Mouse (Mus musculus) ZHBTc4 (cell line): ENCODE data around the gene Ypel1.

Experiments
- DNase-seq: peaks from one replicate; pipeline ENCODE4 v3.0.0-alpha.2; 2011; ENCODE audit warnings: low read depth, low spot score

The Ypel1 gene

DNA sequence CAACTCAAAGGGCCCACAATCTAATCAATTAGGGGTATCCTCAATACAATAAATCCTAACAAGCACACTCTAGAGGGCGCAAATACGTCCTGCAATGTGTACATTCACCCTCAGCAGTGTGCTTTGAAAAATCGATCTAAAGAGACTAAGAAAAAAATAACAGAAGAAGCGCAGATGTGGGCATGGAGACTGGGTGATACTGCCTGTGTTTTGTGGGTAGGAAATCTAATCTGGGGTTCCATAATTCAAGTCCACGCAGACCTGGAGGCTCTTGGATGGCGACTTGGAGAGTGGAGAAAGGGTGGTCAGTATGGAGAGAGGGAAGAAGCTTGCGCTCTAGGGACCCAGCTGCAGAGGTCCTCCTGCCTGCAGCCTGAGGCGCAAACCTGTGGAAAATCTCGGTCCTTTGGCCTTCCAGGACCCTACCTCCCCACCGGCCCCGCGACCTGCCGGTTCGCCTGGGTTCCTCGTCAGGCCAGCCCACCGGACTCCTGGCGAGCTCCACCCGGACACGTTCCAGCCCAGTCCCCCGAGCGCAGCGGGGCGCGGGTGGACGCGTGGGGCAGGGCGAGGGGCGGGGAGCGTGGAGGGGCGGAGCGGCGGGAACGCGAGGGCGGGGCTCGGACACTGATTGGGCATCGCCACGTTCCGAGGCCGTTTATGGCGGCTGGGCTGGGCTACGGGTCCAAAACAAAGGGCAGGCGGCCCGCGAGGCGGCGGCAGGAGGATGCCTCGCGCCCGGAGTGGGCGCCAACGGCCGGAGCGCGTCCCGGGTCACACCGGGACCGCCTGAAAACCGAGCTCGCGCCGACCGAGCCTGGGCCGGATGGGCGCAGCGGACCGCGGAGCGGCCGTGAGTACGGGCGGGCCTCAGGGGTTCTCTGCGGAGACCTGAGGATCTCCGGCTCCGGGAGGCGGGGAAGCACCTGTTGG is at the start of gene Ypel1:
TSS of gene Ypel1 (plus strand) at position 186 of the 933 bp plus-strand sequence.
- peak; percentile 80 for DNase-seq

DNA sequence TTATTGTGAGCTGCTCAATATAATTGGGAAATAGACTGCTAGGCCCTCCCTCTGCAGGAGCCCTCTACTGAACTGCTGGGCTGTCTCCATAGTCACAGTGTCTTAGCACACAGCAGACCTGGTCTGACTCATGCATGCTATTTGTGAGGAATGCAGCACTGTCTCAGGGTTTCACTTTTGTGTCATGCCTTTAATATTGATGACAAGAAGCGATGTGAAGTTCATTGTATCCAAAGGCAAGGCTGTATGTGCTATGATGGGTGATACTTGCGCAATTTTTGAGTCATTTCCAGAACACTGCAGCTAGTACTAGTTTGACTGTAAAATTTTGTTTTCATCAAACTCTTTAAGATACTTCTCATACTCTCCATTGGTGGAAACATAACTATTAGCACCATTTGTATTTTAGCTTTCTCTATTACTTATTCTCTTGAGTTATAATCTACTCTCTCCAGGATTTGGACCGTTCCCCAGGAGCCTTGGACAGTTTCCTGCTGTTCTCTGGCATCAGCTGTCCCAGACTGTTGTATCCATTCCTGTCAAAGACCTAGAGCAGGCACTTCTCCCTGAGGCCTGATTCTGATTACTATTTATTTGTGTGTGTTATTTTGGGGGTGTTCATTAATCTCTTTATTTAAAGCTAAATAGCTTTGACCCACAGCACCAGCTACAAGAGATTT is 44.9 kb upstream of the Ypel1 start:
- DNase-seq, result no peak

DNA sequence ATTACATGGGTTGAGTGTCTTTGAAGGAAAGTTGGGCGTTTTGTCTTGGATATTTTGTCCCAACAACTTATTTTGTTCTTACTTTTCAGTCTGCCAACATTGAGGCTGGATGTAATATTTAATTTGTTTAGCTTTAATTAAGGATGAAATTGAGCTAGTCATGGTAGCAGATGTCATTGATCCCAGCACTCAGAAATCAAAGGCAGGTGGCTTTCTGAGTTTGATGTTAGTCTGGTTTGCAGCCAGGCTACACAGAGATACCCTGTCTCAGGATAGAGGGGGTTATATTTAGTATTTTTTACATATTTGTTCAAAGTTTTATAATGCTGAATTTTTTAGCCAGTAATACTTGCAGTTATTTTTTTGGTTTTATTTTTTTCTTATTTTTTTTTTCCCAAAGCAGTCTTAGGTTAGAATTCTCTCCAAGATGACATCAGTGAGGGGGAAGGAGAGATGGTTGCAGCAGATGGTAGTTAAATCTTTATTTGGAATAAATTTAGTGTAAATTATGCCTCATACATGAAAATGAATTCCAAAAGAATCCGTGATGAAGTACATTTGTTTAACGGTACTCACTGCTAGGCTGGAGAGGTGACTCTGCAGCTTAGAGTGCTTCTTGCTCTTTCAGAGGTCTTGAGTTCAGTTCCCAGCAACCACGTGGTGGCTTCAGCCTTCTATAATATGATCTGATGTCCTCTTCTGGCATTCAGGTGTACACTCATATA is 39.4 kb upstream of the Ypel1 start:
- DNase-seq, result no peak

DNA sequence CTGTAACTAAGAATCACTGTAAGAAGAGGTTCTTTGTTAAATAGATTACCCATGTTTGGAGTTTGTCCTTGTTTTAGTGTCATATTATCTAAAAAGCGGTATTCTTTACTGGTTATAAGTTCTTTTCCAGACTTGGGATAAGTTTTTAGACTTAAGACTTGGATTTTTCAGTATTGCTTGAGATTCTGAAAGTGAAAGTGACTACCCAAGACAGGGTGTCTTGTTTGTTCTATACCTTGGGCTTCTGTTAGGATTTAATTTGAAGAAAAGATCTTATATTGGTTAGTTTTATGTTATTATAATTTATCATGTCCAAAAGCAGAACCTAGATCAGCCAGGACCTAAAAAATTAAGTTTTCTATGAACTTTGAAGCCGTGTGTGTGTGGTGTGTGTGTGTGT is 35.7 kb upstream of the Ypel1 start:
- no peak for DNase-seq

DNA sequence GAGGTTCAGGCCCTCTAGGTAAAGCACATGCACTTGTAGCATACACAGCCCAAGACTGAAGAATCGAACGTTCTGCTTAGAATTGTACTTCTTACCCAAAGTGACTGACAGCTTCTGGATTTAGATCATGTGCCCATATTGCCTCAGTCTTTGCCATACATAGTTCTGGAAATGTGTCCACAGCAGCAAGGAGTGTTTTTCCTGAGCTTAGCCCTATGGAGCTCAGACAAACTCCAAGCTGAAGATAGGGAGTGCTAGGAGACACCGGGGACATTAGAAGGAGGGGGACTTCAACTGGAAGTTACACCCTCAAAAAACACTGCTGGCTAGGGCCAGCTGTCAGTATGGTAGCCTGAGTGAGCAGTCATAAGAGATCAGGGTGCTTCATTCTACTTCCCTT is 28.8 kb upstream of the Ypel1 start:
- DNase-seq, result no peak

DNA sequence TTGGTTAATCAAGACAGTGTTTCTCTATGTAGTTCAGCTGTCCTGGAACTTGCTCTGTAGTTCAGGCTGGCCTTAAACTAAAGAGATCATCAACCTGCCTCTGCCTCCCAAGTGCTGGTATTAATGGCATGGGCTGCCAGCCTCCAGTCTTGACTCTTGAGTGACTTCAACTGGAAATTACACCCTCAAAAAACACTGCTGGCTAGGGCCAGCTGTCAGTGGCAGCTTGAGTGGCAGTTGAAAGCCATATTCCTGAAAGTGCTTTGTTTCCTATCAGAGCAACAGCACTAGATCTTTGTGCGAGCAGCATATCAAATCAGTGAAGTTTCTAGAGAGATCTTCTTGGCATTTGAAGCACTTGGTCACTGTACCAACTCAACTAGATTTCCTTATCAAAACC is 28.1 kb upstream of the Ypel1 start:
- no peak for DNase-seq

DNA sequence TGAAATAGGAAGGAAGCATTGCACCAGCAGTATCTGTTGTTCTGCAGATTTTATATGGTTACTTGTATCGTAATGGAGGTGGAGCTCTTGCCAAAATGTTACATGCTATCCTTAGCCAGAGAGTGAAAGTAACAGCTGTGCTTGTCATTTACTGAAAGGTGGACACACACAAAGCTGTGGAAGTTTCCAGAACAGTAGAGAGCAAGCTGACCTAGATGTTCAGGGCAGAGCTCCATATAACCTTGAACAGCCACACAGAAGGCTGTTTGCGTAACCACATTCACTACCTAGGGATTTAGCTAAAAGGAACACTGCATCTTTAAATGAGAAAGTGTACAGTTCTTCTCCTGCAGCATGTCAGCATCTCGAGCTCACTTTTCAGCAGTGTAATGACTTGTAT is 25.2 kb upstream of the Ypel1 start:
- no peak for DNase-seq

DNA sequence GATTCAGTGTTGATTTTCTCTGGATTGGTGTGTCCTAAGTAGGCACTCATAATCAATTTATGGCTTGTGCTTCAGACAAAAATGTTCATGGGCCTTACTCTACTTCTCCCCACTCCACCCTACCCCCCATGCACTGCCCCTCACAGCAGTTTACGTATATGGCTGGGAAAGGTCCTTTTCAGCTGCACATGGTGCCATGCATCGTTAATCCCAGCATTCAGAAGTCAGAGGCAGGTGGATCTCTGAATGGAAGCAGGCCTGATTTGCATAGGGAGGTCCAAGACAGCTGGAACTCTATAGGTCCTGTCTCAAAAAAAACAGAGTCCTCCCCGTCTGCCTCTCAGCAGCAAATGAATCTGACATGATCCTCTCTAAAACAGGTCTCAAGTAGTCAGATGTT is 24.2 kb upstream of the Ypel1 start:
- no peak for DNase-seq

DNA sequence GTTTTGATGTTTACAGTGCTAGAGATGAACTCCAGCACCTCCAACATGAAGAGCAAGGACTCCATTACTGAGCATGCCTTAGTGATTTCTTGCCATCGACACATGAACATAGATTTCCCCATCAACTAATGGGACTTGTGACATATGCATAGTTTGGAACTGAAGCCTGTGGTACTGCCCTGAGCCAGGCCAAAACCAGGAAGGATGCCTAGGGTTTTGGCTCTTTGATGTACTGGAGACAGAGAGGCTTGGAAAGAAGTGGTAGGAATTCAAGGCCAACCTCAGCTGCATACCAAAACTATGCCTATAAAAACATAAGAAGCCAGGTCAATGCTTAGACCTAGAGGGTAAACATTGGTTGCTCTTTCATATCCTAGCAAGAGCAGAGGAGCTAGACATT is 19.6 kb upstream of the Ypel1 start:
- no peak for DNase-seq

DNA sequence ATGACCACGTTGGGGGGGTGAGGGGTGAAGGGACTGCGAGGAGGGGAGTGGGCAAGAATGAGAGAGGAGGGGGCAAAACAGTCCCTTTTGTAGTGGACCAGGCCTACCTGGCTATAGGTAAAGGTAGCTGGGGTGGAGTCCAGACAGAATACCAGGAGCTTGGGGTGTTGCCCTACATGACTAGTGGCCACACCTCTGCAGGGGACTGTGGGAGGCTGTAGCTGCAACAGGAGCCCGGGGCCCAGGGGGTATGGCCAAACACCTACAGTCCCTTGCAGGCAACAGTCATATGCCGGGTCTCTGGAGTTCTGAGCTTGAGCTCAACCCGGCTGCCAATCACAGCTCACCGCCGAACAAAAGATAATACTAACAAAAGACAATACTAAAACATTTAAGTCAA is 17.4 kb upstream of the Ypel1 start:
- no peak for DNase-seq

DNA sequence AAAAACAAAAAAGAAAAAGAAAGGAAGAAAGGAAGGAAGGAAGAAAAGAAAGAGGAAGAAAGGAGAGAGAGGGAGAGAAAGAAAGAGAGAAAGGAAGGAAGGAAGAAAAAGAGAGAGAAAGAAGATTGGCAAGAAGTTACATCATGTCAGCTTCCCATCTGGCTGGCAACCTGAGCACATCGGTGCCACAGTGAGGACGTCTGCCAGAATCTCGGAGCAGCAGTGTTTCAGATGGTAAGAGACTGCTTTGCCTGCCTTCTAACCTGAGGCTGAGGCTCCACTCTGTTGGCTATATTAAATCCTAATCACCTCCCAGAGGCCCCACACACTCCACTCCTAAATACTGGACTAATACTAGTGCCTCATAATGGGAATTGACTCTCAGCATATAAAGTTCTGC is 15.6 kb upstream of the Ypel1 start:
- DNase-seq, result no peak

DNA sequence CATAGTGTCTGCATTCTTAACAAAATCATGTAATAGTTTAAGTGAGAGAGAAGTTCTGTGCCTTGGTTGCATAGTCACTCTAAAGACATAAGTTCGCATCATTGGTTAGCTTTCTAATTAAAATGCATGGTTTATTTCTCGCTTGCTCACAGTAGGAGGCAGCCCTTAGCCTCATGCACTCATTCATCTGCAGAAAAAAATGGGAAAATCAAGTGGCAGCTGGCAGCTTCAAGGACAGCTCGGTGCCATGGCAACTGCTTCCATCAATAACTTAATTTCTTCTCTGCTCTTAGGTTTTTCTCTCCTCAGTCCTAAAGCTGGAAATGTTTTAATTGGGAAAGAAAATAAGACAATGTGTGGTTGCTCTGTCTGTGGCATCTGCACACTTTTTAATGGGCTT is 13.9 kb upstream of the Ypel1 start:
- DNase-seq, result no peak

DNA sequence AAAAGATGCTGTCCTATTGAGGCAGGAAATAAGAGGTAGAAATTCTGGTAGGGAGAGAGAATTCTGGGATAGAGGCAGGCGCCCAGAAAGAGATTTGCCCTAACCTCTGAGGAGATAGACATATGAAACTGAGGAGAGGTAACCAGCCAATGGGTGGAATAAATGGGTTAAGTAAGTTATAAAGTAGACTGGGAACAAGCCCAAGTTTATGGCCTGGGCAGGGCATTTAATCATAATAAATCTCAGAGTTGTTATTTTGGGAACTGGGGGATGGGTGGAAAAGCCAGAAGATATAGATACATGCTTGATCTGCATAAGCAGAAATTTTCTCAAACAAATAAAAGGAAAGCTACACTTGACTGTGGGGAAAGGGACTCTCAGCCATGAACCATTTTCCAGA is 7.2 kb upstream of the Ypel1 start:
- DNase-seq, result no peak

DNA sequence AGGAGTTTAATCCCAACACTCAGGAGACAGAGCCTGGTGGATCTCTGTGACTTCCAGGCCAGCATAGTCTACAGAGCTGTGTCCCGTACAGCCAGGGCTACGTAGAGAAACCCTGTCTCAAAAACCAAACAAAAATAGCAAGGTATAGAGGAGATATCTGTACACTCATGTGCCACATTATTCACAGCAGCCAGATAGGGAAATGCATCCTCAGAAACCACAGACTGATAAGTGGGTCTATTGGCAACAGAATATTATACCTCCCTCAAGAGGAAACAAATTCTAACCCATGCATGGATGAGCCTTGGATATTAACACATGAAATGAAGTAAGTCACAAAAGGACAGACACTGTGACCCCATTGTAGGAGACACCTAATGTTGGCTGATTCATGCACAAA is 1.9 kb upstream of the Ypel1 start:
- no peak for DNase-seq

DNA sequence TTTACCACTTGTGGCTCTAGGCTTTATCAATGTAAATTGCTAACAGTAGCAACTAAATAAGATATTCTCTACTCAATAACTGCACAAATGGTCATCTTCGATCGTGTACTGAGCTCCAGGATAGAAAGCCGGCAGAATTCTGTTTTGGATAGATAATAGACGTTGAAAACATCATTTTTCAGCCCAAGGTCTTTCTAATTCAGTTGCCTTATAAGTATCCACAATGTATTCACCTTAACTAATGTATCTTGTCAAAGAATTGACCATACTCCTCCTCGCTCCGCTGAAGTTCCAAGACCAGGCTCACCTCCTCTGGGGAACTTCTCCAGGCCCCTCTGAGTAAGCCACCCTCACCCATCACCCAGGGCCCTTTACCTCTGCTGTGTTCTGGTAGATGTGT is 1.2 kb downstream of the Ypel1 start:
- DNase-seq, result no peak

DNA sequence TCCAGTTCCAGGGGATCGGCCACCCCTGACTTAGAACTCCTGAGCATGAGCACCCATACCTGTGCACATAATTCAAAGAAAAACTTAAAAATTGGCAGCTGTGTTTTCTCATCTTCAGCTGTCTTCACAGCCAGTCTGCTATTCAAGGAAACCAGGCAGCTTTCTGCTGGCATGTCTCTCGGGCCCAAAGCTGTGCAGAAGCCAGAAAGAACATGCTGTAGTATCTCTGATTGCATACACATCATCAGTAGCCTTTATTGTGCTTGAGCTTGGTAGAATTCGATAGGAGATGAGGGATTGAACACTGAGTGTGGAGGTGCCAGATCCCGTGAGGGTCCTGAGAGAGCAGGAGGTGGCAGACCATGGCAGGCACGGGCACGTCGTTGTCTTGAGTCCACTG is 3.5 kb downstream of the Ypel1 start:
- no peak for DNase-seq

DNA sequence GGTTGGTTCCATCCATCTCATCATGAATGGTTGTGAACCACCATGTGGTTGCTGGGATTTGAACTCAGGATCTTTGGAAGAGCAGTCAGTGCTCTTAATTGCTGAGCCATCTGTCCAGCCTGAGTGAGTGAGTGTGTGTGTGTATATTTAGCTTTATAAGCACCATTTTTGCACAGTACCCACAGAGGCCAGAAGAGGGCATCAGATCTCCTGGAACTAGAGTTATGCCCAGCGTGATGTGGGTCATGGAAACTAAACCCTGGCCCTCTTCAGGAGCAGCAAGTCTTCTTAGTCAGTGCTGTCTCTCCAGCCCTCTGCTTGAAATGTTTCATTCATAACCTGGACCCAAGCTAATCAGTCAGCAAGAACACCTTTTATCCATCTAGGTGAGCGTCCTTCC is 6.8 kb downstream of the Ypel1 start:
- peak; percentile 87 for DNase-seq

DNA sequence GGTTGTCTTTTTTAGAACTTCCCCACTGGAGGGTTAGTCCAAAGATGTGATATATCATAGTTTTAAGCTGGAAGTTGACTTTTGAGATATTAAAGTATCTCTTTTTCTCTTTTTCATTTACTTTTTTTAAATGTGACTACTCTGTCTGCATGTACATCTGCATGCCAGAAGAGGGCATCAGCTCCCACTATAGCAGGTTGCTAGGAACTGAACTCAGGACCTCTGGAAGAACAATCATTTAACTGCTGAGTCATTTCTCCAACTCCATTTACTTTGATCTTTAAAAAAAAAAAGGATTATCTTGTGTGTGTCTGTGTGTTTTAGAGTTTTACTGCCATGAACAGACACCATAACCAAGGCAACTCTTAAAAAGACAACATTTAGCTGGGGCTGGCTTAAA is 7.4 kb downstream of the Ypel1 start:
- peak; percentile 38 for DNase-seq

DNA sequence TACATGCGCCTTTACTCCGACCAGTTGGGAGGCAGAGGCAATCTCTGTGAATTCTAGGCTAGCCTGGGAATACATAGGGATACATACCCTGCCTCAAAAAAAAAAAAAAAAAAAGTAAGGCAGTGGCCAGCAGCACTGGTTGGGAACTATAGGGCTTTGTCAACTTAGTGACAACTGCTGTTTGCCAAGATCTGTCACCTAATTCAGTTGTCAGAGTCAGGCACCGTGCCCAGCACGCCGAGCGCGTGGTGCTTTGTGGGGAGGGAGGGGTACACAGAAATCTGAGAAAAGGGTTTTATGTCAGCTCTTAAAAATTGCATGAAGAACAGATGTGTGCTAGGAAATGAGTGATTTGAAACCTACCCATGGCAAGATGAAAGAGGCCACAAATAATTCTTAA is 8.6 kb downstream of the Ypel1 start:
- DNase-seq, result no peak

DNA sequence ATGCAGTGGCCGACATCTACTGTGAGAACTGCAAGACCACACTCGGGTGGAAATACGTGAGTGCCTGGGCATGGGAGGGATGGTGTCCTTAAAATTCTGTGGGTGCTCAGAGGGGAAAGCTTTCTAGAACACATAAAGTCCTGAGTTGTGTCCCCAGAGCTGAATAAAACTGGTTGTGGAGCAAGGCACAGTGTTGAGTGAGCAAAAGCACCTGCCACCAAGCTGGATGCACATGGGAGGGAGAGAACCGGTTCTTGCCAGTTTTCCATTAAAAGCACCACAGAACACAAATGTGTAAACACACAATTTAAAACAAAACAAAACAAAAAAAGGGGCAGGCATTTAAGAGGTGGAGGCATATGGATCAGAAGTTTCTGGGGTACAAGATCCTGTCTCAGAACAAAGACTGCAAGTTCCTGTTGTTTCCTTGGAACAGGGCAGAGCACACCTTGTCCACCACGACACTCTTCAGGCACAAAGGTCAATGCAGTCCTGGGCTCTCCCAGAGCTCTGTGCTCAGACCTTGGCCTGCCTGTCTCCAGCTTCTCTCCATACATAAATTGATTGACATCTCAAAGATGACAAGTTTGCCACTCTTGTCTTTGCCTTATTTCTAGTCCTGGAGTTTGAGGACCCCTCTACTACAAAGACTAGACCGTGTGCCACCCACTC is 12.8 kb downstream of the Ypel1 start:
- DNase-seq, result no peak

DNA sequence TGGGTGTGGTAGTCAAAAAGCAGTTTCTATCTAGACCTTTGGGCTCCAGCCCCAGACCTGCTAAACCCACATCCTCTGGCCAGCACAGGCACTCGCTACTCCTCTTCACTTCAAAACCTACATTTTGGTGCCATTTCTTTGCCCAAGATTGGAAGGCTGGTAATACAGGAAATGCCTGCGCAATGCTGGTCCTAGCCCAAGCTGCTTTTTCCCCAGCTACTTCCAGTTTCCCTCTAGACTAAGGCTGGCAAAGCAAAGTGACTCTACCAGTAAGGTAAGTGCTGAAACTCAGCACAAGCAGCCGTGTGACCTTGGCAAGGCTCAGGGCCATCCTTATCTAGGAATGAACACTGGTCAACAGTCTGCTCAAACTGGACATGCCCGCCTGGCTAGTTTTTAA is 16.1 kb downstream of the Ypel1 start:
- DNase-seq, result no peak

DNA sequence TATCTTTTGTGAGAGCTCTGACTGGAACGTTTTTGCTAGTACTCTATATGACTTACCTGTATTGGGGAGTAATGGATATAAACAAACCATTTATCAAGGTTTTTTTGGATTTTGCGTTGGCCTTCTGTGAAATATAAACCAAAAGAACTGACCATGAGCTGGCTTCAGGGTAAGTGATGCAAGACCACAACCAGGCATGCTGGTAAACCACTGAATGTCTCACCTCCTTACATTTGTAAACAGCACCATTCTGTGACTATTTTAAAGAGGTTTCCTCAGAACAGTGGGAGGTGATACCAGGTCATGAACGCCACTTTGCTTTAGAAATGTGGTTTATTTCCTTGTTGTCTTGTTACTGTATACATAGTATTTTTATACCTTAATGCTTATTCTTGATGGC is 16.7 kb downstream of the Ypel1 start:
- DNase-seq, result no peak
